Mouse (Mus musculus): Measurements from ENCODE around the gene Sowaha. TPM values are rescaled to one million over a fixed set of nuclear protein-coding genes. Genes with fewer than 3 reads are reported as not detected.

Sowaha gene
- polyA plus RNA-seq, 1 experiment from 2014 or later, result 0.62 TPM

DNA sequence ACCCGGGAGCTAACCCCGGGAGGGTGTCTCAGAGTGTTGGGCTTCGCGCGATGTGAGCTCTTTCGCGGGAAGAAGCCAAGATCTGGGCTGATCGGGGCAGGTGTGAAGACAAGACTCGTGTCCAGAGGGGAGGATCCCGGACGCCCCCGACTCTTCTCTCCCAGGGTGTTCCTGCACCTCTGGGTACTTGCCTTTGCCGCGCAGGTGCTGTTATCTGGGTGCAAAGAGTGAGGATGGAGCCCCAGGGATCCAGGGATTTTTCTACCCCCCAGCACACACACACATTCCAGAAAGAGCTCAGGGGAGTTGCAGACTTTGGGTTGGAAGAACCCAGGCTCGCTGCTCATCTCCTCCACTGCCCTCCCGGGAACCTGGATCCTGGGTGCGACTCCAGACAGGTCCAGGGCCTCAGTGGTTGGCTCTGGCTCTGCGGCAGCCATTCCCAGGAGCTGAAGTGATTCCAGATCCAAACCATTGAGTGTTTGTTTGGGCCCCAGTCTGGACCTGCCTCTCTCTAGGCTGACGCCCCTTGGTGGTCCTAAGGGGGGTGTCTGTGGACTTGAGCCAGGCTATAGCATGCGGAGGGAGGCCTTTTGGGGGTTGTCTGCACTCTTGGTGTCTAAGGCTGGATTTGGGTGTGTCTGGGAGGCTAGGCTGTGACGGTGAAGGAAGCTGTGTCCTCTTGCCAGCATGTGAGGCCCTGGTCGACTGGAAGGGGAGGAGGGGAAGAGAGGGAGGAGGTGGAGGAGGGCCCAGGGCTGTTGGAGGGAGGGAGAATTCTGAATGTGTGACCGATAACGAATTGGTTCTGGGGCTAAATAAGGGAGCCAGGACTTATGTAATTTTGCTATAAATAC, 40.3 kb upstream of the Sowaha start:
- Histone ChIP-seq H3K27ac (ENCODE audit: low read length) (peak overlapping the region; percentile 62), H3K36me3 (ENCODE audit: insufficient read depth, low read length) (no peaks in the 10 kb centered on the region), H3K4me1 (ENCODE audit: insufficient read depth, low read depth, low read length) (peaks cover 10% of the 10 kb centered on the region), H3K9me3 (ENCODE audit: low read length) (no peaks in the 10 kb centered on the region), H3K9ac (replicated peaks; ENCODE audit: low read depth) (peak overlapping the region; percentile 55), H3K4me3 (ENCODE audit: low read depth, low read length) (peak overlapping the region; percentile 79), H3K27me3 (replicated peaks; ENCODE audit: insufficient read depth, low read length) (no peaks in the 10 kb centered on the region), H3K4me2 (replicated peaks; ENCODE audit: low read depth, low read length) (peak overlapping the region; percentile 85)
- TF ChIP-seq CTCF (IDR thresholded peaks at IDR 0.05) (no peak), EP300 (IDR thresholded peaks at IDR 0.05) (no peak)
- DNase-seq (ENCODE audit: low spot score), result peak; percentile 85
- peak; percentile 54 for ATAC-seq
- WGBS, result 2% methylated on average over 19 of the region's 24 CpGs

DNA sequence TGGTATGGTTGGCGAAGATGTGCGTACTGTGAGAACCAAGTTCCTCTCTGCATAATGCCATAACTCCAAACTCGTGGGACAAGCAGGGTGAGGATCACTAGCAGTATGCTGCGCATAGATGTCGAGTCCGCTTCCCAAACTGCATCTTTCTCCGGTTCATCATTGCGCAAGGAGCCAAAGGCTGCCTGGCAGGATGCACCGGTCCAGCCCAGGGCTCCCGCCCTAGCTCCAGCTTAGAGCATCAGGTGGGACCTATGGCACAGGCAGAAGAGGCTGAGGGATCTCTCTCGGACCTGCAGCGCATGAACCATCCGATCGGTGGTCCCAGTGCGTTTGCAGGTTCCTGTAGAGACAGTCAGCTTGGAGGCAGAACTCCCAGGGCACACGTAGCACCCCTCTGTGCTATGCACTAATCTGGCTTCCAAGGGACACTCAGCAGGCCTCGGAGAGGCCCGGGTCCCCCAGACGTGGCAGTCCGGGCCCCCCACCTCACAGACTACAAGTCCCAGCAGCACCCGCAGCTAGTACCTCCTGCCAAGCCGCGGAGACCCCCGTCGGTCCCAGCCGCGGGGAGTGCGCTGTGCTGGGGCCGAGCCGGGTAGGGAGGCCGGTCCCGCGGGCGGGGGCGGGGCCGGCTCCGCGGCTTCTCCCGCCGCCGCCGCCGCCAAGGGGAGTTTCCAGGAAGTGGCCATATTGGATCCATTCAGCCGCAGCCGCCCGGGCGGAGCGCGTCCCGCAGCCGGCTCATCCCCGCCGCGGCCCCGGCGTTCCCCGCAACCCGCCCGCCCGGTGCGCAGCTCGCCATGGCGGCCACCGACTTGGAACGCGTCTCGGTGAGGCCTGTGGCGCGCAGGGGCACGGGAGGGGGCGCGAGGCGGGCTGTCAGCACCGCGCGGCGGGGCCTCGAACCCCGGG, 39.4 kb upstream of the Sowaha start, which contains the start of gene Sept8:
Sept8 (plus strand) TSS at position 51 of the 915 bp plus-strand sequence.
- 10% methylated on average over 34 of the region's 79 CpGs for WGBS
- H3K4me1 ChIP-seq (ENCODE audit: insufficient read depth, low read depth, low read length), result peaks cover 8% of the 10 kb centered on the region
- H3K27me3 ChIP-seq (replicated peaks; ENCODE audit: insufficient read depth, low read length), result no peaks in the 10 kb centered on the region
- peak within 1 kb of the TSS; percentile 85 for H3K4me2 ChIP-seq (replicated peaks; ENCODE audit: low read depth, low read length)
- DNase-seq (ENCODE audit: low spot score) (peak; percentile 78), ATAC-seq (peak; percentile 72)
- TF ChIP-seq EP300 (IDR thresholded peaks at IDR 0.05), result no peak
- TF ChIP-seq CTCF (IDR thresholded peaks at IDR 0.05), result no peak
- H3K27ac ChIP-seq (ENCODE audit: low read length), result peak within 1 kb of the TSS; percentile 62
- peak within 1 kb of the TSS; percentile 55 for H3K9ac ChIP-seq (replicated peaks; ENCODE audit: low read depth)
- H3K4me3 ChIP-seq (ENCODE audit: low read depth, low read length), result peak within 1 kb of the TSS; percentile 79
- no peaks in the 10 kb centered on the region for H3K36me3 ChIP-seq (ENCODE audit: insufficient read depth, low read length)
- no peaks in the 10 kb centered on the region for H3K9me3 ChIP-seq (ENCODE audit: low read length)

- ATAC-seq (no peak), DNase-seq (ENCODE audit: low spot score) (no peak)
- Histone ChIP-seq H3K4me2 (replicated peaks; ENCODE audit: low read depth, low read length) (no peak overlapping the region), H3K4me1 (ENCODE audit: insufficient read depth, low read depth, low read length) (peaks cover 8% of the 10 kb centered on the region), H3K36me3 (ENCODE audit: insufficient read depth, low read length) (no peaks in the 10 kb centered on the region), H3K9me3 (ENCODE audit: low read length) (no peaks in the 10 kb centered on the region), H3K9ac (replicated peaks; ENCODE audit: low read depth) (no peak overlapping the region), H3K27ac (ENCODE audit: low read length) (no peak overlapping the region), H3K4me3 (ENCODE audit: low read depth, low read length) (no peak overlapping the region), H3K27me3 (replicated peaks; ENCODE audit: insufficient read depth, low read length) (no peaks in the 10 kb centered on the region)
- TF ChIP-seq EP300 (IDR thresholded peaks at IDR 0.05), result no peak
- TF ChIP-seq CTCF (IDR thresholded peaks at IDR 0.05), result no peak
- 41% methylated on average over 5 of the region's 5 CpGs for WGBS
Measured at GRCm38 (mm10) chr11:53518759-53519158, 38.7 kb upstream of the Sowaha start.

DNA sequence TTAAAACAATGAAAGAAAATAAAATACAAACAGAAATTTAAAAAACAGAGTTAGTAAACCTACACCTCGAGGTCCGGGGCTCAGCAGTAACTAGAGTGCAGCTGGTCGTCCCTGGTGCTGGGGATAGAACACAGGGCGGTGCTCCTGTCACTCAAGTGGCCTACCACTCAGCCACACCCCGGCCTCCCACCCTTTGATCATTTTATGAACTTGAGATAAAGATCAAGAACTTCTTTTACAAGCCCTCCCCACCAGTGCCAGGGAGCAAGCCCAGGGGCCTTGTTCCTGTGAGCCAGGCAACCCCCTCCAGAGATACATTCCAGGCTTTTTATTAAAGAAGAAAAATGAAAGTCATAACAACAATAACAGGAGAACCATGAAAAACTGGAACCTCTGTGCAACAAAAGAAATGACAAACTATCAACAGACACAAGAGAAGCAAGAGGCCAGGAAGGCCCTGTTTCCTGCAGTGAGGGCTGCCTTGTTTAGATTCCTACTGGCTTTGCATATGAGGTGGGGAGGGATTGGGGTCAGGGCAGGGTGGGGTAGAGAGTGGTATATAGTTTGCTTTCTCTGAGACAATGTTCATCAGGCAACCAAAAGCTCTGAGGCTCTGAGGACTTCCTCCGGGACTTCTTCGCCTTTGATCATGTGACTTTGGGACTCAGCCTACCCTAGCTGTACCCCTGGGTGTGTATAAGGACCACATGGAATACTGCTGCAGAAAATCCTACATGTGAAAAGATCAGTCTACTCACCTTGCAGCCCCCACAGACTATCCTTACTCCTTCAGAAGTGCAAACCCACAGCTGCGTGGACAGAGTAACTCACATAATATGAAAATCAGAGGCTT, 36.9 kb upstream of the Sowaha start:
- TF ChIP-seq EP300 (IDR thresholded peaks at IDR 0.05) (peak; percentile 31), CTCF (IDR thresholded peaks at IDR 0.05) (no peak)
- H3K4me2 ChIP-seq (replicated peaks; ENCODE audit: low read depth, low read length), result no peak overlapping the region
- WGBS, result 32% methylated on average over 8 of the region's 8 CpGs
- no peaks in the 10 kb centered on the region for H3K36me3 ChIP-seq (ENCODE audit: insufficient read depth, low read length)
- peak; percentile 50 for DNase-seq (ENCODE audit: low spot score)
- H3K4me3 ChIP-seq (ENCODE audit: low read depth, low read length), result no peak overlapping the region
- peaks cover 8% of the 10 kb centered on the region for H3K4me1 ChIP-seq (ENCODE audit: insufficient read depth, low read depth, low read length)
- H3K9ac ChIP-seq (replicated peaks; ENCODE audit: low read depth), result no peak overlapping the region
- H3K27ac ChIP-seq (ENCODE audit: low read length), result peak overlapping the region; percentile 34; the same call in 1 of the 2 replicates
- H3K9me3 ChIP-seq (ENCODE audit: low read length), result no peaks in the 10 kb centered on the region
- peak; percentile 60 for ATAC-seq
- H3K27me3 ChIP-seq (replicated peaks; ENCODE audit: insufficient read depth, low read length), result no peaks in the 10 kb centered on the region

GRCm38 (mm10) chr11:53510351-53510750, 30.3 kb upstream of the Sowaha start:
- Histone ChIP-seq H3K9ac (replicated peaks; ENCODE audit: low read depth) (no peak overlapping the region), H3K4me1 (ENCODE audit: insufficient read depth, low read depth, low read length) (no peaks in the 10 kb centered on the region), H3K4me3 (ENCODE audit: low read depth, low read length) (no peak overlapping the region), H3K36me3 (ENCODE audit: insufficient read depth, low read length) (no peaks in the 10 kb centered on the region), H3K4me2 (replicated peaks; ENCODE audit: low read depth, low read length) (no peak overlapping the region), H3K27ac (ENCODE audit: low read length) (no peak overlapping the region), H3K27me3 (replicated peaks; ENCODE audit: insufficient read depth, low read length) (no peaks in the 10 kb centered on the region), H3K9me3 (ENCODE audit: low read length) (no peaks in the 10 kb centered on the region)
- ATAC-seq (no peak), DNase-seq (ENCODE audit: low spot score) (no peak)
- no peak for TF ChIP-seq CTCF (IDR thresholded peaks at IDR 0.05)
- no peak for TF ChIP-seq EP300 (IDR thresholded peaks at IDR 0.05)
- 58% methylated on average over 5 of the region's 5 CpGs for WGBS

Measured in lung, postnatal 0 days (tissue).